Mouse (Mus musculus) thymus, adult 2 months (tissue): Measurements from ENCODE around the gene Kank1. TPM values are rescaled to one million over a fixed set of nuclear protein-coding genes. Genes with fewer than 3 reads are reported as not detected.

ENCODE experiments used
- DNase-seq: peaks from one replicate; pipeline ENCODE4 v3.0.0; 2021
- H3K27ac ChIP-seq: fragments of 200-500 bp; 2 replicates; pipeline ENCODE4 v1.5.1; 2012; ENCODE audit warnings: low read length, control low read depth; ENCODE audit not compliant: control insufficient read depth, insufficient read depth
- H3K27me3 ChIP-seq: fragments of 200-500 bp; 2 replicates; pipeline ENCODE4 v1.6.1; 2012; ENCODE audit warnings: mild to moderate bottlenecking, low read length, moderate library complexity, mixed read lengths; ENCODE audit not compliant: control insufficient read depth, insufficient read depth
- H3K36me3 ChIP-seq: fragments of 200-500 bp; 2 replicates; pipeline ENCODE4 v1.6.1; 2012; ENCODE audit warnings: mild to moderate bottlenecking, low read length, moderate library complexity; ENCODE audit not compliant: control insufficient read depth, insufficient read depth
- H3K4me1 ChIP-seq: fragments of 200-500 bp; replicated peaks from 2 replicates; pipeline ENCODE4 v1.6.1; 2012; ENCODE audit warnings: low read length; ENCODE audit not compliant: control insufficient read depth, insufficient read depth
- H3K4me3 ChIP-seq: fragments of 200-500 bp; 2 replicates; pipeline ENCODE4 v1.5.1; 2012; ENCODE audit warnings: mild to moderate bottlenecking, low read length, control low read depth, moderate library complexity; ENCODE audit not compliant: control insufficient read depth, insufficient read depth
- CTCF ChIP-seq: fragments of 200-500 bp; IDR thresholded peaks from 2 replicates; pipeline ENCODE4 v1.5.1; 2012; ENCODE audit warnings: mild to moderate bottlenecking, control low read depth, low read length, moderate library complexity, borderline replicate concordance; ENCODE audit not compliant: control insufficient read depth, poor library complexity, insufficient read depth; ENCODE audit errors: extremely low read depth
- POLR2A ChIP-seq: fragments of 200-500 bp; IDR thresholded peaks from 2 replicates; pipeline ENCODE4 v1.6.1; 2012; ENCODE audit warnings: mild to moderate bottlenecking, low read length, control low read depth, moderate library complexity; ENCODE audit not compliant: control insufficient read depth, poor library complexity, insufficient read depth; ENCODE audit errors: extremely low read depth
- WGBS: fragments of 180-500 bp; shearing (Covaris S2); methylation state at CpG from one replicate; pipeline ENCODE4 v1.1.7; 2018; 5-methylcytosine and 5-hydroxymethylcytosine counted together
- polyA plus RNA-seq: library from polyadenylated mRNA; depleted of rRNA; stranded (reverse); fragments of >200 nt; gene quantifications from 2 replicates; pipeline ENCODE4 v1.2.3, GENCODE M21; 2012

Kank1 gene
- polyA plus RNA-seq, 1 experiment: 13.6 TPM

- no peak overlapping the region for H3K4me3 ChIP-seq
- WGBS: 92% methylated on average over 5 of the region's 5 CpGs
- DNase-seq: no peak
- TF ChIP-seq POLR2A (no peak), CTCF (no peak)
- no peaks in the 10 kb centered on the region for H3K27me3 ChIP-seq
- H3K36me3 ChIP-seq: no peaks in the 10 kb centered on the region
- H3K27ac ChIP-seq: no peak overlapping the region
- no peaks in the 10 kb centered on the region for H3K4me1 ChIP-seq
Observed at GRCm38 (mm10) chr19:25423371-25423770, 186.6 kb downstream of the Kank1 start.

GRCm38 (mm10) chr19:25426431-25426830 lies 189.7 kb downstream of the Kank1 start:
- H3K4me3 ChIP-seq: no peak overlapping the region
- DNase-seq: no peak
- no peaks in the 10 kb centered on the region for H3K4me1 ChIP-seq
- TF ChIP-seq POLR2A (no peak), CTCF (no peak)
- 80% methylated on average over 5 of the region's 5 CpGs for WGBS
- no peak overlapping the region for H3K27ac ChIP-seq
- H3K27me3 ChIP-seq: no peaks in the 10 kb centered on the region
- no peaks in the 10 kb centered on the region for H3K36me3 ChIP-seq

- H3K27me3 ChIP-seq: no peaks in the 10 kb centered on the region
- no peaks in the 10 kb centered on the region for H3K36me3 ChIP-seq
- no peak overlapping the region for H3K4me3 ChIP-seq
- H3K27ac ChIP-seq: no peak overlapping the region
- 96% methylated on average over 17 of the region's 17 CpGs for whole genome bisulfite sequencing
- no peaks in the 10 kb centered on the region for H3K4me1 ChIP-seq
- TF ChIP-seq POLR2A (no peak), CTCF (no peak)
- DNase-seq: no peak
Observed at GRCm38 (mm10) chr19:25427886-25428285, 191.1 kb downstream of the Kank1 start.

- no peaks in the 10 kb centered on the region for H3K4me1 ChIP-seq
- no peaks in the 10 kb centered on the region for H3K27me3 ChIP-seq
- no peaks in the 10 kb centered on the region for H3K36me3 ChIP-seq
- no peak overlapping the region for H3K27ac ChIP-seq
- no peak overlapping the region for H3K4me3 ChIP-seq
- TF ChIP-seq POLR2A (no peak), CTCF (no peak)
- WGBS: 92% methylated on average over 13 of the region's 13 CpGs
- no peak for DNase-seq
Observed at GRCm38 (mm10) chr19:25428338-25428962, 191.7 kb downstream of the Kank1 start.

- 80% methylated on average over 9 of the region's 9 CpGs for WGBS
- no peak for DNase-seq
- Histone ChIP-seq H3K27me3 (no peaks in the 10 kb centered on the region), H3K4me3 (no peak overlapping the region), H3K4me1 (no peaks in the 10 kb centered on the region), H3K27ac (no peak overlapping the region), H3K36me3 (no peaks in the 10 kb centered on the region)
- TF ChIP-seq CTCF: no peak
- no peak for TF ChIP-seq POLR2A
Observed at GRCm38 (mm10) chr19:25431431-25431830, 194.7 kb downstream of the Kank1 start.

- no peak for TF ChIP-seq CTCF
- TF ChIP-seq POLR2A: no peak
- H3K4me1 ChIP-seq: no peaks in the 10 kb centered on the region
- no peak for DNase-seq
- 80% methylated on average over 7 of the region's 7 CpGs for WGBS
- no peaks in the 10 kb centered on the region for H3K27me3 ChIP-seq
- no peak overlapping the region for H3K4me3 ChIP-seq
- no peaks in the 10 kb centered on the region for H3K36me3 ChIP-seq
- H3K27ac ChIP-seq: no peak overlapping the region
Observed at GRCm38 (mm10) chr19:25431909-25432308, 195.1 kb downstream of the Kank1 start.
